Mouse (Mus musculus): ENCODE data around the gene Zfp280c. TPM values are rescaled to one million over a fixed set of nuclear protein-coding genes. Genes with fewer than 3 reads are reported as not detected.

Gene Zfp280c
- polyA plus RNA-seq, 1 experiment from 2014 or later, result 1.8 TPM

DNA sequence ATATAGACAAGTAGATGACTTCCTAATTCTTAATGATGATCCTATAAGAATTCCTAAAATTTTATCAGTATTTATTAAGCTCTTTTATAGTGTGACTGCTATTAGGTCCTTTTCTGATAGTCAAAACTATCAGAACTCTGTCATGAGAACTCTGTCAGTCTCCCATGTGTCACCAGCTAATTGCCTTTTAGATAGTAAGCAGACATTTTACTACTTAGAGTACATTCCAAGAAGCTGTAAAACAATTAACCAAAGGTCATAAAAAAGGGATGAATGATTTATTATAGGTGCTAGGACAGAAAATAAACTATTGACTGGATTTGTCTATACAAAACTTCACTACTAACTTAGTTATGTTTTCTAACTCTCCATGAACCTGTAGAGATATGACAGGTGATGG lies 11.0 kb downstream of the Zfp280c start:
- Histone ChIP-seq H3K4me1 (ENCODE audit: control insufficient read depth, low read depth, low read length) (no peaks in the 10 kb centered on the region), H3K9me3 (replicated peaks; ENCODE audit: control insufficient read depth, low read length) (no peaks in the 10 kb centered on the region), H3K4me3 (ENCODE audit: low read depth, low read length) (no peak overlapping the region), H3K4me2 (ENCODE audit: low read depth, low read length) (no peak overlapping the region), H3K9ac (ENCODE audit: low read depth, low read length) (no peak overlapping the region), H3K27ac (ENCODE audit: low read length) (no peak overlapping the region), H3K36me3 (ENCODE audit: control insufficient read depth, insufficient read depth) (no peaks in the 10 kb centered on the region), H3K27me3 (ENCODE audit: control insufficient read depth, insufficient read depth, low read depth, low read length) (no peaks in the 10 kb centered on the region)
- ATAC-seq (ENCODE audit: low read depth), result no peak

DNA sequence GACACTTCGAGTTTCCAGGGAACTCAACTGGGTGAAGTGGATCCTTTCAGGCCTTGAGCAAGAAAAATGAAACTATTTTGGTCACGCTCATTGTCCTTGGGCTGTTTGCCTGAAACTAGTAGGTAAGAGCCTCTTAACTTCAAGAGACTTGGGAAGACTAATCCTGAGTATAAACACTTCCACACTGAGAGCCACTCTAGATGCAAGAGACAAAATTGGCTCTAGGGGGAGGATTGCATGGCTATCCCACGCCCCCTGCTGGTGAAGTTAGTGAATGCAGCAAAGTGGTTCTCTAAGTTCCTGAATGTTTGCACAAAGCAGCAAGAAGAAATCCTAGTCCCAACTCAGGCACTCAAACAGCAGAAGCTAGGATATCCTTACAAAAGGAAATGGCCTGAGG lies 62.1 kb downstream of the Zfp280c start:
- H3K9ac ChIP-seq (ENCODE audit: low read depth, low read length), result no peak overlapping the region
- 31% methylated on average over 3 of the region's 3 CpGs for WGBS (ENCODE audit: insufficient replicate concordance)
- no peak overlapping the region for H3K27ac ChIP-seq (ENCODE audit: low read length)
- no peak overlapping the region for H3K4me3 ChIP-seq (ENCODE audit: low read depth, low read length)
- no peak for ATAC-seq (ENCODE audit: low read depth)
- H3K36me3 ChIP-seq (ENCODE audit: control insufficient read depth, insufficient read depth), result no peaks in the 10 kb centered on the region
- H3K4me2 ChIP-seq (ENCODE audit: low read depth, low read length), result no peak overlapping the region
- no peaks in the 10 kb centered on the region for H3K9me3 ChIP-seq (replicated peaks; ENCODE audit: control insufficient read depth, low read length)
- no peaks in the 10 kb centered on the region for H3K27me3 ChIP-seq (ENCODE audit: control insufficient read depth, insufficient read depth, low read depth, low read length)
- H3K4me1 ChIP-seq (ENCODE audit: control insufficient read depth, low read depth, low read length), result no peaks in the 10 kb centered on the region

DNA sequence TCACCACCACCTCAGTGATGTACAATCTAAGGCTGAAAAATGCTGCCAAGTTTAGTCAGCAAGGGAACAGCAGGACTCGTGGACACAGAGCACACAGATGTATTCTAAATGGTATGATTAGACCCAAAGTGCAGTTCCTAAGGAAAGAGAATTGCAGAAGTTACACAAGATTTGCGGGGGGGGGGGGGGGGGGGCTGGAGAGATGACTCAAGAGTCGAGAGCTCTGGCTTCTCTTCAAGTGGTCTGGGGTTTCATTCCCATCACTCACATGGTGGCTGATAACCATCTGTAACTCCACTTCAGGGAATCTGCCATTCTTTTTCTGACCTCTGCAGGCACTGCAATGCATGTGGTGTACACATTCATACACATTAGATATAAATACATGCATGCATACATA lies 67.9 kb downstream of the Zfp280c start:
- no peaks in the 10 kb centered on the region for H3K9me3 ChIP-seq (replicated peaks; ENCODE audit: control insufficient read depth, low read length)
- ATAC-seq (ENCODE audit: low read depth), result no peak

GRCm38 (mm10) chrX:48525866-48526265 lies 68.4 kb downstream of the Zfp280c start:
- ATAC-seq (ENCODE audit: low read depth), result no peak
- Histone ChIP-seq H3K27ac (ENCODE audit: low read length) (no peak overlapping the region), H3K27me3 (ENCODE audit: control insufficient read depth, insufficient read depth, low read depth, low read length) (no peaks in the 10 kb centered on the region), H3K4me2 (ENCODE audit: low read depth, low read length) (no peak overlapping the region), H3K36me3 (ENCODE audit: control insufficient read depth, insufficient read depth) (no peaks in the 10 kb centered on the region), H3K9ac (ENCODE audit: low read depth, low read length) (no peak overlapping the region), H3K4me1 (ENCODE audit: control insufficient read depth, low read depth, low read length) (no peaks in the 10 kb centered on the region), H3K4me3 (ENCODE audit: low read depth, low read length) (no peak overlapping the region), H3K9me3 (replicated peaks; ENCODE audit: control insufficient read depth, low read length) (no peaks in the 10 kb centered on the region)
- 57% methylated on average over 8 of the region's 8 CpGs for WGBS (ENCODE audit: insufficient replicate concordance)

More for the DNA sequence above, 67.9 kb downstream of the Zfp280c start:
- Histone ChIP-seq H3K27ac (ENCODE audit: low read length) (no peak overlapping the region), H3K4me3 (ENCODE audit: low read depth, low read length) (no peak overlapping the region), H3K9ac (ENCODE audit: low read depth, low read length) (no peak overlapping the region), H3K36me3 (ENCODE audit: control insufficient read depth, insufficient read depth) (no peaks in the 10 kb centered on the region), H3K27me3 (ENCODE audit: control insufficient read depth, insufficient read depth, low read depth, low read length) (no peaks in the 10 kb centered on the region), H3K4me1 (ENCODE audit: control insufficient read depth, low read depth, low read length) (no peaks in the 10 kb centered on the region), H3K4me2 (ENCODE audit: low read depth, low read length) (no peak overlapping the region)
- WGBS (ENCODE audit: insufficient replicate concordance), result 36% methylated on average over 3 of the region's 3 CpGs

GRCm38 (mm10) chrX:48525332-48525731 lies 69.0 kb downstream of the Zfp280c start:
- no peak overlapping the region for H3K9ac ChIP-seq (ENCODE audit: low read depth, low read length)
- H3K4me1 ChIP-seq (ENCODE audit: control insufficient read depth, low read depth, low read length), result no peaks in the 10 kb centered on the region
- WGBS (ENCODE audit: insufficient replicate concordance), result 46% methylated on average over 1 of the region's 1 CpGs
- H3K9me3 ChIP-seq (replicated peaks; ENCODE audit: control insufficient read depth, low read length), result no peaks in the 10 kb centered on the region
- H3K4me3 ChIP-seq (ENCODE audit: low read depth, low read length), result no peak overlapping the region
- H3K27ac ChIP-seq (ENCODE audit: low read length), result no peak overlapping the region
- no peaks in the 10 kb centered on the region for H3K27me3 ChIP-seq (ENCODE audit: control insufficient read depth, insufficient read depth, low read depth, low read length)
- H3K36me3 ChIP-seq (ENCODE audit: control insufficient read depth, insufficient read depth), result no peaks in the 10 kb centered on the region
- no peak for ATAC-seq (ENCODE audit: low read depth)
- H3K4me2 ChIP-seq (ENCODE audit: low read depth, low read length), result no peak overlapping the region

DNA sequence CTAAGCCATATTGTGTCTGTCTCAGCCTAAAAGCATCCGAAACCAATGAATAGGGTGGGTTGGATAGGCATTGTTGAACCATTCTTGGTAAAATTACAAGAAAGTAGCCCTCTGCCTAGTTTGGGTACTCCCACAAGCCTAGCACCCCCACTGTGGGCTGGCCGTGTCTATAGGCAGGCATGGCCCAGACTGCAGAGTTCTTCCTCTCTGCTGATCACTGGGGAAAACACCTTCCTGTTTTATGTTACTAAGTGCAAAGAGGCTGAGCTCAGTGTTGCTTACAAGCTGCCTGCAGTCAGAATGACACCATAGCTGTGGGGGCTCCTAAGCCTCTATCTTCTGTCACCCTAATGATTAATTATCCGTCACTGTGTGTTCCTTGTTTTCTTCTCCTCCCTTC lies 70.8 kb downstream of the Zfp280c start:
- no peak for ATAC-seq (ENCODE audit: low read depth)
- 47% methylated on average over 3 of the region's 3 CpGs for WGBS (ENCODE audit: insufficient replicate concordance)
- no peak overlapping the region for H3K4me3 ChIP-seq (ENCODE audit: low read depth, low read length)

GRCm38 (mm10) chrX:48521651-48522050 lies 72.7 kb downstream of the Zfp280c start:
- H3K4me2 ChIP-seq (ENCODE audit: low read depth, low read length), result no peak overlapping the region
- WGBS (ENCODE audit: insufficient replicate concordance), result 45% methylated on average over 3 of the region's 3 CpGs
- no peak overlapping the region for H3K27ac ChIP-seq (ENCODE audit: low read length)
- no peaks in the 10 kb centered on the region for H3K36me3 ChIP-seq (ENCODE audit: control insufficient read depth, insufficient read depth)
- no peaks in the 10 kb centered on the region for H3K9me3 ChIP-seq (replicated peaks; ENCODE audit: control insufficient read depth, low read length)
- no peaks in the 10 kb centered on the region for H3K4me1 ChIP-seq (ENCODE audit: control insufficient read depth, low read depth, low read length)
- no peak for ATAC-seq (ENCODE audit: low read depth)
- peaks cover 13% of the 10 kb centered on the region for H3K27me3 ChIP-seq (ENCODE audit: control insufficient read depth, insufficient read depth, low read depth, low read length)
- H3K4me3 ChIP-seq (ENCODE audit: low read depth, low read length), result no peak overlapping the region
- H3K9ac ChIP-seq (ENCODE audit: low read depth, low read length), result no peak overlapping the region

More for the DNA sequence above, 70.8 kb downstream of the Zfp280c start:
- Histone ChIP-seq H3K4me1 (ENCODE audit: control insufficient read depth, low read depth, low read length) (no peaks in the 10 kb centered on the region), H3K9me3 (replicated peaks; ENCODE audit: control insufficient read depth, low read length) (no peaks in the 10 kb centered on the region), H3K27me3 (ENCODE audit: control insufficient read depth, insufficient read depth, low read depth, low read length) (peaks cover 13% of the 10 kb centered on the region), H3K9ac (ENCODE audit: low read depth, low read length) (no peak overlapping the region), H3K27ac (ENCODE audit: low read length) (no peak overlapping the region), H3K4me2 (ENCODE audit: low read depth, low read length) (no peak overlapping the region), H3K36me3 (ENCODE audit: control insufficient read depth, insufficient read depth) (no peaks in the 10 kb centered on the region)

DNA sequence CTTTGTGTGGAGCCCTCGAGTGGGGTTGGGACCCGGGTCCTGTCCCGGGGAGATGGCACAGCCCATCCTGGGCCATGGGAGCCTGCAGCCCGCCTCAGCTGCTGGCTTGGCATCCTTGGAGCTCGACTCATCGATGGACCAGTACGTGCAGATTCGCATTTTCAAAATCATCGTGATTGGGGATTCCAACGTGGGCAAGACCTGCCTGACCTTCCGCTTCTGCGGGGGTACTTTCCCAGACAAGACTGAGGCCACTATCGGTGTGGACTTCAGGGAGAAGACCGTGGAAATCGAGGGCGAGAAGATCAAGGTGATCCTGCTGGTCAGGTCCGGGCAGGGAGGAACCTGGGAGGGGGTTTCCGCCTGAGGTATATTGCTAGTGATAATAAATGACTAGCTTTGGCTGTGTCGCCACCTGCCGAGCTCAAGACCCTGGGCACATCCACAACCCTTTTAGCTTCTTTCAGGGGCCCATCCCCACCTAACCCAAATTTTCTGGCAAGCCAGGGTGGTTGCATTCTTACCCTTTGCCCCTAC lies 74.7 kb downstream of the Zfp280c start:
- H3K4me2 ChIP-seq (ENCODE audit: low read depth, low read length), result peak overlapping the region; percentile 60
- H3K9me3 ChIP-seq (replicated peaks; ENCODE audit: control insufficient read depth, low read length), result no peaks in the 10 kb centered on the region
- no peak overlapping the region for H3K27ac ChIP-seq (ENCODE audit: low read length)
- H3K36me3 ChIP-seq (ENCODE audit: control insufficient read depth, insufficient read depth), result no peaks in the 10 kb centered on the region
- ATAC-seq (ENCODE audit: low read depth), result no peak
- peak overlapping the region; percentile 41 for H3K4me3 ChIP-seq (ENCODE audit: low read depth, low read length)
- peaks cover 13% of the 10 kb centered on the region for H3K27me3 ChIP-seq (ENCODE audit: control insufficient read depth, insufficient read depth, low read depth, low read length)
- no peak overlapping the region for H3K9ac ChIP-seq (ENCODE audit: low read depth, low read length)
- H3K4me1 ChIP-seq (ENCODE audit: control insufficient read depth, low read depth, low read length), result no peaks in the 10 kb centered on the region
- 33% methylated on average over 20 of the region's 20 CpGs for WGBS (ENCODE audit: insufficient replicate concordance)

GRCm38 (mm10) chrX:48518808-48519548 lies 75.3 kb downstream of the Zfp280c start, which contains the start of gene Rab33a:
Gene Rab33a (plus strand): TSS chrX:48519285.
- no peaks in the 10 kb centered on the region; the same call in 1 of the 2 replicates for H3K4me1 ChIP-seq (ENCODE audit: control insufficient read depth, low read depth, low read length)
- no peak within 1 kb of the TSS for H3K27ac ChIP-seq (ENCODE audit: low read length)
- 24% methylated on average over 33 of the region's 33 CpGs for WGBS (ENCODE audit: insufficient replicate concordance)
- peaks cover 13% of the 10 kb centered on the region for H3K27me3 ChIP-seq (ENCODE audit: control insufficient read depth, insufficient read depth, low read depth, low read length)
- no peak for ATAC-seq (ENCODE audit: low read depth)
- no peaks in the 10 kb centered on the region for H3K36me3 ChIP-seq (ENCODE audit: control insufficient read depth, insufficient read depth)
- H3K9me3 ChIP-seq (replicated peaks; ENCODE audit: control insufficient read depth, low read length), result no peaks in the 10 kb centered on the region
- no peak within 1 kb of the TSS for H3K9ac ChIP-seq (ENCODE audit: low read depth, low read length)
- peak within 1 kb of the TSS; percentile 60 for H3K4me2 ChIP-seq (ENCODE audit: low read depth, low read length)
- peak within 1 kb of the TSS; percentile 41 for H3K4me3 ChIP-seq (ENCODE audit: low read depth, low read length)

Measured in liver, embryonic 16.5 days (tissue).